Mouse (Mus musculus): ENCODE measurements around the gene Garnl3.

DNA sequence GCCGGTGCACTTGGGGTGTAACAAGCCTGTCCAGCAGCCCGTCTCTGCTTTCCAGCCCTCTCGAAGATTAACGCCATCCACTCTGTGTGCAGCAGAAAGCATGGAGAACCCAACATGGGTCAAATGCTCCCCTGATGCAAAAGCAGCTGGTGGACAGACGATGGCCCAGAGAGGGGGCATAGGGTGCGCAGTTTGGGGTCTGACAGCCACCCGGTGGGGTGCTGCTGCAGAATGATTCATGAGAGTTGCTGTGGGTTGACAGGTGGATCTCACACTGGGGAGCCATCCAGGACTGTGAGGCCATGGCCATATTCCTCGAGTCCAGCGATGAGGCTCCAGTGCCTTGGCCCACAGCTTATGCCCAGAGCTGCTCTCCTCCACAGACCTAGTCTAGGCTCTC, 5.8 kb upstream of the Garnl3 start:
- TF ChIP-seq CTCF (conservative IDR thresholded peaks at IDR 0.05; ENCODE audit: insufficient read depth, insufficient read length, low read depth, low read length) = no peak
- no peak for TF ChIP-seq POLR2A (IDR thresholded peaks at IDR 0.05; ENCODE audit: low read depth, low read length)
